Mouse (Mus musculus): ENCODE data around the gene Capn6.

- TF ChIP-seq ZNF384 (IDR thresholded peaks at IDR 0.05; ENCODE audit: low read depth, low read length) = no peak
- no peak for TF ChIP-seq HCFC1 (IDR thresholded peaks at IDR 0.05; ENCODE audit: borderline replicate concordance, insufficient read depth, low read length)
Measured at GRCm38 (mm10) chrX:143851351-143851750, 24.1 kb upstream of the Capn6 start.
